Mouse (Mus musculus) hematopoietic stem cell, adult 5-6 weeks (primary cell): ENCODE measurements around the gene Fzd4. TPM values are rescaled to one million over a fixed set of nuclear protein-coding genes. Genes with fewer than 3 reads are reported as not detected.

Experiments
- ATAC-seq, 2 experiments: fragments of 125-278 bp in 1 of 2; replicated peaks in 1 of 2; 2 replicates each; pipeline ENCODE4 v1.8.0; 2016 to 2017; ENCODE audit warnings: inconsistent platforms in 2 of 2, mild to moderate bottlenecking in 2 of 2, moderate number of reproducible peaks in 2 of 2, low read depth in 1 of 2, moderate TSS enrichment in 1 of 2; ENCODE audit not compliant: low FRiP score in 2 of 2, poor library complexity in 2 of 2, severe bottlenecking in 2 of 2, insufficient read depth in 1 of 2, low TSS enrichment in 1 of 2
- total RNA-seq: library from RNA; stranded (forward); fragments of 172-1452, 232-1000 nt; gene quantifications from 2 replicates; pipeline ENCODE4 v1.2.3, GENCODE M21; 2017

Gene Fzd4
- total RNA-seq, 1 experiment from 2014 or later, result 2.0 TPM

DNA sequence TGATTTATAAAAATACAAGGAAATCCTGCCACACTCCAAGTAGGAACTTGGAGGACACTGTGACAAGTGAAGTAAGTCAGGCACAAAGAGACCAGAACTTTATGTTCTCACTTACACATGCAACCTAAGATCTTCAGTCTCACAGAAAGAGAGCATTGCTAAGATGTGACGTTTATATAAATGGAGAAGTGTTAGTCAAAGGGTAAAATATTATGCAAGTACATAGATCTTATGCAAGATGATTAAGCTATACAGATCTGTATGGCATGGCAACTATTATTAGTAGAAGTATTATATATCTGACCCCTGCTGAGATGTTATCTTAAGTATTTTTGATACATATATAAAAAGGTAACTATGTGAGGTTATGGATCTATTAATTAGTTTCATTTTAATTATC lies 8.8 kb upstream of the Fzd4 start:
- no peak for ATAC-seq

DNA sequence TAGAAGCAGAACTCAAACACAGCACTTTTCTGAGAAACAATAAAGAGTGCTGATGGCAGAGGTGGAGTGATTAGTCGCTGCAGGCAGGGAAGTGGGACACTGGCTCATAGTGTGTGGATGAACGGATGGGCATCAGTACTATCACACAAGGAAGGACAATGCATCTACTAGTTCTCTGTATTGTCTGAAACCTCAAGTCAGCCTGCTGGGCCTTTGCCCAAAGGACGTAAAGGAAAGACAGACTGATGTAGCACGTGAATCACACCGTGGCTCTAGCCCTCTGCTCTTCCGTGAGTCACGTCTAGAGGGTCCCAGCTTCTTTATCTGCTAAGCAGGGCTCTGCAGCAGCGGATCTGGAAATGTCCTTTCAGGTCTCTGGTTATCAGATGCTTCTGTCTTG lies 7.8 kb upstream of the Fzd4 start:
- no peak for ATAC-seq

DNA sequence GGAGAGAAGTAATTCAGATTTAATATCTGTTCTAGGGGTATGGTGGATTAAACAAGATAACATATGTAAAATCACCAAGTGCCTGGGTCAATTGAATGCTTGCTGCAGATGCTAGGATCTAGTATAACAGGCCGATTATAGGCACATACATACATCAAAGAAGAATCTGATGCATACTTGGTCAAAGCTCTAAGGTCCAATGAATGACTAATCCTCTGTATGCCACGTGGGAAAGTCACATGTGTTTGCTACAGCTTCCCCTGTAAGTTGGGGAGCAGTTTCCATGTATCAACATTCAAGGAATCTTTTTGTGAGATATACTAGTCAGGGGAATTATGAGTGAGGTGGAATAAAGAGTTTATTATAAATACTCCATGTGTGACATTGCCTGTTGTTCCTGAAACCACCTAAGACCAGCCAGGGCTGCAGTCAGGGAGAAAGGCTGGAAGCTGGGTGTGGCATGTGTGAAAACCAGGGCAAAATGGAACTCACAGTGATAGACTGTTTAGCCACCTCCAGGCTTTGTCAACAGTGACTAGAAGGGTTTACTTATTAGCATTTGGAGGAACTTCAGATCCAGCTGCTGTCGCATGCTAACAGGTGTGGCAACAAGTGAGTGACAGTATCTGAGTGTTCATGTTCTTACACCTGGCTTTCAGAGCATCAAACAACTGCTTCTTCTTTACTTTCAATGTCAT lies 6.2 kb upstream of the Fzd4 start:
- ATAC-seq, result no peak

GRCm38 (mm10) chr7:89400721-89401120 lies 3.4 kb upstream of the Fzd4 start:
- ATAC-seq, result no peak

GRCm38 (mm10) chr7:89401136-89401858 lies 2.9 kb upstream of the Fzd4 start:
- no peak for ATAC-seq

DNA sequence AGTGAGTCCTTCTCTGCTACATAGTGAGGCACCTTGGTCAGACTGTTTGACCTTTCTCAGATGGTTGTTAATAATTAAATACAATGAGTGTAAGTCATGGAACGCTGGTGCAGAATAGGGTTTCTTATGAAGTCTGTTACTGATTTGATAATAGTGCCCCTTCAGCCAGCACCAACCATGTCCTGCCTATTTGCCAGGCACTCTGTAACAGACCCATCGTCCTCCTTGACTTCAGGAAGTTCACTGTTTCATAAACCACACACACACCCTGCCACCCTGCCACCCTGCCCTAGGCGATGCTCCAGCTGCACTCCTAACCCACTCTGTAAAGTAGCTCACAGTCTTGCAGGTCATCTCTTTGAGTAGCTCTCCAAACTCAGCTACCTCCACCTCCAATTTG lies 2.2 kb upstream of the Fzd4 start:
- no peak for ATAC-seq

DNA sequence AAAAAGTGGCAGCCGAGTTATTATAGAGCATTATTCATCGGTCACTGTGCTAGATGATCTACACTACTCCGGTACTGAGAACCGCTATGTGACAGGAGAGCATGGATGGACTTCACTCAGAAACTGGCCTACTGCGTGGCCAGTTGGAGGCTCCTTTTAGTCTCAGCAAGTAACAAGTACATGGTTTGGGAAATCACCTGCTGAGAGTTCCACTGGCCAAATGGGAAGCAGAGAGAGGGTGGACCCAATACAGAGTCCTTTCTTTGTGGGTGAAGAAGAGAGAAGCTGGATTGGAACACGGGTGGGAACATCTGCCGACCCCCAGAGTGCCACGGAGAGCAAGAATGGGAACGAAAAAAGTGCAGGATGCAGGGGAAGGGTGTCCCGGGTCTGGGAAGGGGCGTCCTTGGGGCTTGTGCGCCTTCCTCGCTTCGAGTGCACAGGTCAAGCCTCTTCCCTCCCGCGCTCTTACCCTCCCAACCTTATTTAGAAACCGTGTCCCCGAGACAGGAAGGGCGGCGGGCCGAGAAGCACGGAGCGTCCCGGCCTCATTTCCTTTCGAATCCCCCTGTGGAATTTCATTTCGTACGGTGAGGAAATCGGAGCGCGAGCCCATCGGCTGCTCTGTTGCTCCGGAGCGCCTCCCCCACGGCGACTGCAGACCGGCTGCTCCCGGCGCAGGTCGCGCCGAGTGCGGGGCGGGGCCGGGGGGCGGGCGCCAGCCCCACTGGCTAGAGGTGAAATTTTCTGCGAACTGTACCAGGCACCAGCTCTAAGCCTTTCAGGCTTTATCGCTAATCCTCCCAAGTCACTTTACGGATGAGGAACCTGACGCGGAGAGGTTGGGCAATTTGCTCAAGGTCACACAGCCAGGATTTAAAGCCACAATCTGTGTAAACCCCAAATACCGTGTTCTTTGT lies 842 bp upstream of the Fzd4 start:
- peak; percentile 54 to 65 for ATAC-seq

GRCm38 (mm10) chr7:89404734-89405440 lies 732 bp downstream of the Fzd4 start:
- ATAC-seq, result 0 out of 4 replicates have a peak, but pooled peaks of 1 of the 2 experiments have one; percentile 3

- no peak for ATAC-seq
Measured at GRCm38 (mm10) chr7:89406011-89406410, 1.9 kb downstream of the Fzd4 start.

DNA sequence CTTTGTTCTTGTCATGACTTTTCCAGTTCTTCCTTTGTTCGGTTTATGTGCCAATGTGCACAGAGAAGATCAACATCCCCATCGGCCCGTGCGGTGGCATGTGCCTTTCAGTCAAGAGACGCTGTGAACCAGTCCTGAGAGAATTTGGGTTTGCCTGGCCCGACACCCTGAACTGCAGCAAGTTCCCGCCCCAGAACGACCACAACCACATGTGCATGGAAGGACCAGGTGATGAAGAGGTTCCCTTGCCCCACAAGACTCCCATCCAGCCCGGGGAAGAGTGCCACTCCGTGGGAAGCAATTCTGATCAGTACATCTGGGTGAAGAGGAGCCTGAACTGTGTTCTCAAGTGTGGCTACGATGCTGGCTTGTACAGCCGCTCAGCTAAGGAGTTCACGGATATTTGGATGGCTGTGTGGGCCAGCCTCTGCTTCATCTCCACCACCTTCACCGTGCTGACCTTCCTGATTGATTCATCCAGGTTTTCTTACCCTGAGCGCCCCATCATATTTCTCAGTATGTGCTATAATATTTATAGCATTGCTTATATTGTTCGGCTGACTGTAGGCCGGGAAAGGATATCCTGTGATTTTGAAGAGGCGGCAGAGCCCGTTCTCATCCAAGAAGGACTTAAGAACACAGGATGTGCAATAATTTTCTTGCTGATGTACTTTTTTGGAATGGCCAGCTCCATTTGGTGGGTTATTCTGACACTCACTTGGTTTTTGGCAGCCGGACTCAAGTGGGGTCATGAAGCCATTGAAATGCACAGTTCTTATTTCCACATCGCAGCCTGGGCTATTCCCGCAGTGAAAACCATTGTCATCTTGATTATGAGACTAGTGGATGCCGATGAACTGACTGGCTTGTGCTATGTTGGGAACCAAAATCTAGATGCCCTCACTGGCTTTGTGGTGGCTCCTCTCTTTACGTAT lies 3.1 kb downstream of the Fzd4 start:
- ATAC-seq, result no peak

DNA sequence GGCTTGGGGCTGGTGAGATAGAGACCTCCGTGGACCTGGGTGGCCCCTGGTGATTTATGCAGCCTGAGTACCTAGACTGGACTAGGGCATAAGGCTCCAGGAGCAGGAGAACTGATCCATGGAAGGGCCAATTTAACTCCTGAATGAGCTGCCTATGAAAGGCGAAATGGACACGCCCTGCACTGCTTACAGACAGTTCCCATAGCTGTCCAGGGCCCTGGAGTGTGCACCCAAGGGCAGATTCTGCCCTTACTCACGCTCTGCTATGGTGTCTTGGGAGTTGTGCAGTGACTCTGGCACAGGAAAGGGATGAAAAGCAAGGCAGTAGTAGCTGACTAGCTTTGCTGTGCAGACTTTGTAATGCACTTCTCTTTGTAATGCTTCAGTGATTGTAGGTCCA lies 6.1 kb downstream of the Fzd4 start:
- ATAC-seq, result no peak; a peak in 1 of 4 replicates

- peak; percentile 84 to 86 for ATAC-seq
Measured at GRCm38 (mm10) chr7:89411346-89411745, 7.2 kb downstream of the Fzd4 start.

- ATAC-seq, result no peak
Measured at GRCm38 (mm10) chr7:89412094-89412493, 7.9 kb downstream of the Fzd4 start.

DNA sequence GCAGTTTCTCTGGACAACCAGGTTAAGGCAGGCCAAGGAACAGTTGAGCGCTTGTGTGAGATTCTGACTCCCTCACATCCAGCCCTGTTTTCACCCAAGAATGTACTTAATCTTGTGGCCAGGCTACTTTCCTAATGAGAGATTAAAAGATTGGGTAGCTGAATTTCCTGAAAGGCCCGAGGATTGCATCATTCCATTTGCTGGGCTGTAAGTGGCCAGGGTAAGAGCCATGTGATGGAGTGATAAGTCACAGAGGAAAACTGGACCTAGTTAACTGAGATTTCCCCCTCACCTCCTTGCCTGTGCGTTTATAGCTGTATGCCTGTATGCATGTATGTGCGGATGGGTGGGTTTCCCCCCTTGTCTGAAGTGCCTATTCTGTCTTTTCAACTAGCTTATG lies 11.9 kb downstream of the Fzd4 start:
- ATAC-seq, result no peak

DNA sequence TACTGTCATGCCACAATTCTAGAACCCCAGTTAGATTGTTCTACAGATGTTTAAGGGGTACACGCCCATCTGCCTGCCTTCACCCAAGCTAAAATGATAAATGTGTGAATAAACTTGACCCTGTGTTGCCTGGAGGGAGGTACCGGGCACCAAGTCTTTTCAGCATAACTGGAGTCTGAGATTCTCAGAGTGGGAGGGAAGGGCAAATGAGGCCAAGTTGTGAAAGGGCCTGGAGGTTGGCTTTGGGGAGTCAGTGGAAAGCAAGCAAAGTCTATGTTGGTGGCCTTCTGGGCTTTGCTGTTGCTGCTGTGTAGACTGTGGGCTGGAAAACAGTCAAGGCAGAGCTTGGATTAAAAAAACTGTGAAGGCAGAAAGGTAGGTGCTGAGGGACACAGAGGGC lies 13.6 kb downstream of the Fzd4 start:
- ATAC-seq, result no peak

GRCm38 (mm10) chr7:89418127-89418653 lies 14.0 kb downstream of the Fzd4 start:
- no peak for ATAC-seq
